Mouse (Mus musculus) liver, embryonic 14.5 days (tissue): ENCODE results near the gene Rd3l.

Experiments
- CTCF ChIP-seq: IDR thresholded peaks from 2 replicates; pipeline ENCODE4 v1.5.1; 2016; ENCODE audit warnings: antibody characterized with exemption, low read depth, control low read depth
- EP300 ChIP-seq: IDR thresholded peaks from 2 replicates; pipeline ENCODE4 v1.6.1; 2016; ENCODE audit warnings: antibody characterized with exemption, low read depth

DNA sequence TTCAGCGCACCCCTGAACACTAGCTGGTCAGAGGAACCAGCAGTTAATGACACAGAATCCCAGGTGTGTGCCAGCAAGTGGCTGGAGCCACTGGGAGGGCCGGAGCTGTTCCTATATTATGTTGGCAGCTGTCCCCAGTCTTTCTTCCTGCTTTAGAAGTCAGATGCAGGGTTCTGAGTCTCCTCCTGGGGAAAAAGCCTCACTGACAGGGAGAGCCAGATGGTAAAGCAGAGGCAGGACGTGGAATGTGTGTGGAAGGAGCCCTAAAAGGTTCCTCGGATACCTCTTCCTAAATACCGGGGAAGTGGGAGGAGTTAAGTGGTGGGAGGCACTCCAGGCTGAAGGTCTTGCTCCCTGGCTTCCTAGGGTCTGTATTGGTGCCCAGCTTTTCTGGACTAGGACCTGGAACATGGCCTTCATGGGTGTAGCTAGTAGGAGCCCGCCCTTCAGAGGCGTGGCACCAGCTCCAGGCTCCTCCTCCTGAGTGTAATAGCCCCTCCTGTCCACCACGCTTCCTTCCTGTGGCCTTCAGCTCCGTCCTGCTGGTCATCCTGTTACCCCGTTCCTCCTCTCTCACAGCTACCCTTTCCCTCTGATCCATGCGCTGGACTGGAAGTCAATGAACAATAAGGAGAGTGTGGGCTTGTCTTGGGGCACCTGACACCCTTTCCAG, 47.9 kb downstream of the Rd3l start:
- TF ChIP-seq CTCF (peak; percentile 28; the same call in 1 of the 2 replicates), EP300 (no peak)
